Mouse (Mus musculus) heart, embryonic 11.5 days (tissue): Measurements from ENCODE around the gene Cldn10. TPM values are rescaled to one million over a fixed set of nuclear protein-coding genes. Genes with fewer than 3 reads are reported as not detected.

Experiments used
- ATAC-seq: fragments of 200-750 bp; cut with Nextera tagmentation; replicated peaks from 2 replicates; pipeline ENCODE4 v1.8.0; 2017; ENCODE audit warnings: moderate library complexity; ENCODE audit not compliant: insufficient number of reproducible peaks, low FRiP score, low TSS enrichment
- H3K27ac ChIP-seq: fragments of 300-500 bp; sonication (generic); 2 replicates; pipeline ENCODE4 v1.5.1; 2014; ENCODE audit warnings: mild to moderate bottlenecking, low read depth, low read length
- H3K27me3 ChIP-seq: fragments of 300-500 bp; sonication (generic); 2 replicates; pipeline ENCODE4 v1.6.1; 2014; ENCODE audit warnings: mild to moderate bottlenecking, low read length, mixed read lengths; ENCODE audit not compliant: control insufficient read depth, insufficient read depth
- H3K36me3 ChIP-seq: fragments of 300-500 bp; sonication (generic); 2 replicates; pipeline ENCODE4 v1.6.1; 2014; ENCODE audit warnings: mild to moderate bottlenecking, low read length, moderate library complexity, mixed read lengths; ENCODE audit not compliant: control insufficient read depth, insufficient read depth
- H3K4me1 ChIP-seq: fragments of 300-500 bp; sonication (generic); 2 replicates; pipeline ENCODE4 v1.6.1; 2014; ENCODE audit warnings: low read length; ENCODE audit not compliant: control insufficient read depth, insufficient read depth
- H3K4me2 ChIP-seq: fragments of 300-500 bp; sonication (generic); 2 replicates; pipeline ENCODE4 v1.6.1; 2014; ENCODE audit warnings: mild to moderate bottlenecking, moderate library complexity
- H3K4me3 ChIP-seq: fragments of 300-500 bp; sonication (generic); 2 replicates; pipeline ENCODE4 v1.5.1; 2014; ENCODE audit warnings: low read depth, low read length
- H3K9ac ChIP-seq: fragments of 300-500 bp; sonication (generic); 2 replicates; pipeline ENCODE4 v1.6.1; 2014; ENCODE audit warnings: mild to moderate bottlenecking, low read depth, low read length, moderate library complexity
- H3K9me3 ChIP-seq: fragments of 300-500 bp; sonication (generic); replicated peaks from 2 replicates; pipeline ENCODE4 v1.6.1; 2016; ENCODE audit warnings: low read length; ENCODE audit not compliant: control insufficient read depth
- WGBS: fragments of 180-500 bp; shearing (Covaris S2); extraction: QIAGEN DNeasy Blood & Tissue Kit; methylation state at CpG from one replicate; pipeline ENCODE4 v1.1.7; 2014; ENCODE audit not compliant: insufficient replicate concordance; 5-methylcytosine and 5-hydroxymethylcytosine counted together
- polyA plus RNA-seq: library from polyadenylated mRNA; unstranded; fragments of >200 nt; fragmentation: Nextera tagmentation; extraction: Ambion mirVana; gene quantifications from 2 replicates; pipeline ENCODE4 v1.2.1, GENCODE M21; 2014

Cldn10 gene
- polyA plus RNA-seq, 1 experiment from 2014 or later = 0.56 TPM

DNA sequence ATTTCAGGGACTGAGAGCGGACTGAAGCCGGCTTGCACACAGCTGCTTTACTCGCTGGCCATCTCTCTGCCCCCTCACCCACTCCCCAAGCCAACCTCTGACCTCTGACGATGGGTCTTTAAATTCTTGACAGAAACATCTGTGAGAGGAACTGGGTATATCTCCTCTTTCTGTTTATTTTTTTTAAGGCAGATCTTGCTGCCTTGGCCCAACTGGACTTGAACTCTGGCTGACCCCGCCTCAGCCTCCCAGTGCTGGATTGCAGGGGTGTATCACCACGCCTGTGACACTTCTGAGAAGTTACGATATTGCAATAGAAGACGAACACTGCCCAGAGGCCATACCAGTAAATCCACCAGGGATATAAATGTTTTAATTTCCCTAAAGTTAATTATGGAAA, 122.2 kb downstream of the Cldn10 start:
- 58% methylated on average over 8 of the region's 8 CpGs for WGBS
- H3K9ac ChIP-seq = no peak overlapping the region
- ATAC-seq = no peak

GRCm38 (mm10) chr14:118910332-118911222, 122.9 kb downstream of the Cldn10 start:
- Histone ChIP-seq H3K4me2 (0 out of 2 replicates have a peak overlapping the region, but pooled peaks have one; percentile 16), H3K4me1 (no peaks in the 10 kb centered on the region), H3K9ac (no peak overlapping the region), H3K4me3 (no peak overlapping the region), H3K9me3 (no peaks in the 10 kb centered on the region), H3K27me3 (no peaks in the 10 kb centered on the region), H3K36me3 (peaks cover 8% of the 10 kb centered on the region), H3K27ac (no peak overlapping the region)
- WGBS = 59% methylated on average over 29 of the region's 29 CpGs
- no peak for ATAC-seq

More for the DNA sequence above, 122.2 kb downstream of the Cldn10 start:
- peaks cover 8% of the 10 kb centered on the region for H3K36me3 ChIP-seq
- H3K27ac ChIP-seq = no peak overlapping the region
- H3K4me3 ChIP-seq = no peak overlapping the region
- no peaks in the 10 kb centered on the region for H3K27me3 ChIP-seq
- H3K4me1 ChIP-seq = no peaks in the 10 kb centered on the region
- H3K9me3 ChIP-seq = no peaks in the 10 kb centered on the region
- H3K4me2 ChIP-seq = no peak overlapping the region

- ATAC-seq = no peak
- no peak overlapping the region for H3K27ac ChIP-seq
- WGBS = 81% methylated on average over 6 of the region's 6 CpGs
- no peak overlapping the region for H3K9ac ChIP-seq
- H3K36me3 ChIP-seq = peaks cover 7% of the 10 kb centered on the region
- H3K27me3 ChIP-seq = no peaks in the 10 kb centered on the region
- no peaks in the 10 kb centered on the region for H3K9me3 ChIP-seq
- H3K4me3 ChIP-seq = no peak overlapping the region
- no peak overlapping the region for H3K4me2 ChIP-seq
- no peaks in the 10 kb centered on the region for H3K4me1 ChIP-seq
These were observed 123.8 kb downstream of the Cldn10 start for GRCm38 (mm10) chr14:118911521-118911920.

- ATAC-seq = no peak
- no peaks in the 10 kb centered on the region for H3K4me1 ChIP-seq
- H3K27me3 ChIP-seq = no peaks in the 10 kb centered on the region
- H3K36me3 ChIP-seq = peaks cover 2% of the 10 kb centered on the region
- 42% methylated on average over 5 of the region's 5 CpGs for WGBS
- H3K9ac ChIP-seq = no peak overlapping the region
- no peak overlapping the region for H3K27ac ChIP-seq
- H3K9me3 ChIP-seq = no peaks in the 10 kb centered on the region
- no peak overlapping the region for H3K4me3 ChIP-seq
- no peak overlapping the region for H3K4me2 ChIP-seq
These were observed 125.9 kb downstream of the Cldn10 start for GRCm38 (mm10) chr14:118913651-118914050.

DNA sequence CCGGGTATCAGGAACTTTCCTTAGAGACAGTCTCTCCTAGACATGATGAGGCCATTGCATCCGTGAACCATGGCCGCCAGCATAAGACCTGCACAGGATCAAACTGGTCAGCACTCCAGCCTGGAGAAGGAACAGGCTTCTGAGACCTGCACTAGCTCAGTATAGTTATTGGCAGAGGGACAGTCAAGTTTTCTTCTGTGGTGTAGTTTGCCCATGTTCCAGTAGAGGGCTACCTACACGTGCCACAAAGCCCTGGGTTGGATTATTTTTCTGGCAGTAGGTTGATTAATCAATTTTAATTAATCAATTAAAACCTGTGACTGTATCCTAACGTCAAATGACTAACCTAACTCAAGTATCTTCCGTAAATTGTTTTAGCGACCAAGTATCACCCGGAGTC, 131.3 kb downstream of the Cldn10 start:
- Histone ChIP-seq H3K36me3 (no peaks in the 10 kb centered on the region; the same call in 1 of the 2 replicates), H3K4me1 (peaks cover 12% of the 10 kb centered on the region), H3K27me3 (peaks cover 15% of the 10 kb centered on the region), H3K27ac (no peak overlapping the region), H3K4me3 (no peak overlapping the region), H3K4me2 (no peak overlapping the region), H3K9me3 (no peaks in the 10 kb centered on the region), H3K9ac (no peak overlapping the region)
- 66% methylated on average over 8 of the region's 8 CpGs for WGBS
- no peak for ATAC-seq

- H3K4me3 ChIP-seq = no peak overlapping the region
- H3K9me3 ChIP-seq = no peaks in the 10 kb centered on the region
- H3K4me2 ChIP-seq = no peak overlapping the region
- 62% methylated on average over 7 of the region's 7 CpGs for WGBS
- no peak overlapping the region for H3K9ac ChIP-seq
- H3K36me3 ChIP-seq = no peaks in the 10 kb centered on the region; the same call in 1 of the 2 replicates
- H3K27me3 ChIP-seq = peaks cover 15% of the 10 kb centered on the region
- no peak overlapping the region for H3K27ac ChIP-seq
- ATAC-seq = no peak
- peaks cover 12% of the 10 kb centered on the region for H3K4me1 ChIP-seq
These were observed 132.9 kb downstream of the Cldn10 start for GRCm38 (mm10) chr14:118920654-118921053.

DNA sequence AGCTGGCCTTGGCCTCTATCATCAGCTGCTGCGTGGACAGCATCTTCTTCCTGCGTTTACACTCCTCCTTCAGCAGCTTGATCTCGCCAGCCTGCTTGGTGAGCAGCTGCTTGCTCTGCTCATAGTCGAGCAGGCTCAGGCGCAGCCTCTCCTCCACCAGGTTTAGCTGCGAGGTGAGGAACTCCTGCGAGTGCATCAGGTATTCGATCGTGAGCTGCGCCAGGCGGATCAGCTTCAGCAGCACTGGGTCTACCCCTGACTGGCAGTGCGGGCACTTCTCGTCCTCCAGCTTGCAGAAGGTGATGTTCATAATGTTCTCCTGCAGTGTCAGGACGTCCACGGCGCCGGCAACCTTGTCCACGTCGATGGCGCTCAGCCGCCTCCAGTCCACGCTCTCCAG, 134.5 kb downstream of the Cldn10 start:
- Histone ChIP-seq H3K27me3 (peaks cover 15% of the 10 kb centered on the region), H3K27ac (no peak overlapping the region), H3K36me3 (no peaks in the 10 kb centered on the region; the same call in 1 of the 2 replicates), H3K9me3 (no peaks in the 10 kb centered on the region), H3K4me1 (peaks cover 12% of the 10 kb centered on the region), H3K4me2 (peak overlapping the region; percentile 92), H3K4me3 (peak overlapping the region; percentile 48), H3K9ac (peak overlapping the region; percentile 58; the same call in 1 of the 2 replicates)
- ATAC-seq = no peak
- 19% methylated on average over 22 of the region's 22 CpGs for WGBS

- Histone ChIP-seq H3K4me2 (peak overlapping the region; percentile 92), H3K9ac (peak overlapping the region; percentile 58; the same call in 1 of the 2 replicates), H3K4me3 (peak overlapping the region; percentile 48), H3K36me3 (no peaks in the 10 kb centered on the region; the same call in 1 of the 2 replicates), H3K27ac (no peak overlapping the region), H3K4me1 (peaks cover 12% of the 10 kb centered on the region), H3K9me3 (no peaks in the 10 kb centered on the region), H3K27me3 (peaks cover 15% of the 10 kb centered on the region)
- ATAC-seq = peak; percentile 55; the same call in 1 of the 2 replicates
- WGBS = 2% methylated on average over 42 of the region's 47 CpGs
These were observed 135.0 kb downstream of the Cldn10 start for GRCm38 (mm10) chr14:118922667-118923184.
